Mouse (Mus musculus) mouse embryonic stem cell (cell line): ENCODE data around the gene Sall4.

Experiments
- in situ Hi-C, 2 experiments: fragments of 300-500 bp; cut with MboI; formaldehyde crosslinking; loops; 1 replicate in 1 of 2; 3 replicates in 1 of 2; pipeline ENCODE4 v1.14.3; 2019 to 2020; ENCODE audit warnings: low sequenced_read_pairs in 2 of 2, low pct_unique_long_range_greater_than_20kb in 1 of 2, mixed read lengths in 1 of 2; ENCODE audit not compliant: unreplicated experiment in 1 of 2

Gene Sall4

GRCm38 (mm10) chr2:168712199-168713176 is 55.3 kb downstream of the Sall4 start:
- in situ Hi-C loops, result no loop called here

- in situ Hi-C loops, result no loop called here
Measured at GRCm38 (mm10) chr2:168710979-168711378, 56.8 kb downstream of the Sall4 start.

DNA sequence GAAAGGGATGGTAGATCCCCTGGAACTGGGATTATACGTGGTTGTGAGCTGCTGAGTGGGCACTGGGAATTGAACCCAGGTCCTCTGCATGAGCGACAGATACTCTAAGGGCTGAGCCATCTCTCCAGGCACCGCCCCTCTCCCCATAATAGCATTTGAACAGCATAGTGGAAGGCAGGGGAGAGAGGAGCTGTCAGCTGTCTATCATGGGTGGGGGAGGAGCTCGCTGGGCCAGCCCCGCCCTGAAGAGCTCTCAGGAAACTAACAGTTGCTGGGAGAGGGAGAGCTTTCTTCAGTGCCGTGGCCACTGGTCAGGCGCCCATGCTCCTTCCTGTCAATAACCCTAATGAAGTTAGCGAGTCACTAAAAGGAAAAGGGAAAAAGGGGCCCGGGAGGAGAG is 60.0 kb downstream of the Sall4 start:
- in situ Hi-C loops, result no loop called here

DNA sequence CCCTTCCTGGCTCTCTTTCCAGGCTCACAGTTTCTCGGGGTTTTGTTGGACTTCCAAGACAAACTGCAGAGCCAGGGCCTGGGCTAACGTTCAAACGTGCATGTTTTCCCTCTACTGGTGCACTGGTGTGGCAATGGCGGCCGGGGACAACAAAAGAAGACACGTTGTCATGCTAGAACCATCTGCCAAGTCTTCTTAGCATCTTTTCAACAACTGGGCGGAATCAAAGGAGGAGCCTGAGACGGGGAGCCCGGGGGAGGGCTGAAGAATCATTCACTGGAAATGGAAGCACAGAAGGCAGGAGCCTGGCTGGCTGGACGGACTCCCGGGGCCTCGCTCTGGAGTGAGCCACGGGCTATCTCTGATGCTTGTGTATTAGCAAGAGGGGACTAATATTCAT is 65.5 kb downstream of the Sall4 start:
- in situ Hi-C loops, result no loop called here
